Mouse (Mus musculus): ENCODE data around the gene Rcsd1. TPM values are rescaled to one million over a fixed set of nuclear protein-coding genes. Genes with fewer than 3 reads are reported as not detected.

Rcsd1 gene
- total and polyA plus RNA-seq, 2 experiments from 2014 or later: 7.6 to 8.0 TPM

DNA sequence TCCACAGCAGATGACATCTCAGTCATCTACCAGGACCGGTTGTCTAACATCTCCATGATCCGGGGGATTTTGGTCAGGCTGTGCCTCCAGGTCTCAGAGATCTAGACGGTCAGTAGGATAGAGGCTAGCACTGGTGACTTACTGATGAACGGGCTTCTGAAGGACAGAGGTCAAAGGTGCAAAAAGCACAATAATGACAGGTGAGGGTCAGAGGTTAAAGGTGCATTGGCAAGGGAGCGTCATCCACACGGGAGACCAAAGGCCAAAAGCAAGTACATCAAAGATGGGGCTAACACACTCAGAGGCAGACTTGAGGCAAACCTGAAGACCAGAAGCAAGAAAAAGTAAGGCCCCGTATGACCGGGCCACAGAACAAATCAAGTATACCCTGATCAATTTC lies 73.3 kb downstream of the Rcsd1 start:
- Histone ChIP-seq H3K9ac (replicated peaks; ENCODE audit: low read length, poor library complexity, severe bottlenecking) (no peak overlapping the region), H3K4me2 (ENCODE audit: low read depth, low read length, poor library complexity, severe bottlenecking) (no peak overlapping the region), H3K4me1 (ENCODE audit: insufficient read depth, low read length) (0 out of 2 replicates have a peak, but pooled peaks cover 3% of the 10 kb centered on the region), H3K27me3 (ENCODE audit: insufficient read depth, low read length) (no peaks in the 10 kb centered on the region), H3K36me3 (ENCODE audit: insufficient read depth, low read length) (no peaks in the 10 kb centered on the region), H3K4me3 (ENCODE audit: low read depth, low read length) (no peak overlapping the region), H3K9me3 (ENCODE audit: low read length) (no peaks in the 10 kb centered on the region), H3K27ac (ENCODE audit: low read depth, low read length) (no peak overlapping the region)
- TF ChIP-seq CTCF (IDR thresholded peaks at IDR 0.05): no peak
- DNase-seq (ENCODE audit: low spot score) (no peak), ATAC-seq (ENCODE audit: low FRiP score) (no peak)
- WGBS: 84% methylated on average over 8 of the region's 8 CpGs

DNA sequence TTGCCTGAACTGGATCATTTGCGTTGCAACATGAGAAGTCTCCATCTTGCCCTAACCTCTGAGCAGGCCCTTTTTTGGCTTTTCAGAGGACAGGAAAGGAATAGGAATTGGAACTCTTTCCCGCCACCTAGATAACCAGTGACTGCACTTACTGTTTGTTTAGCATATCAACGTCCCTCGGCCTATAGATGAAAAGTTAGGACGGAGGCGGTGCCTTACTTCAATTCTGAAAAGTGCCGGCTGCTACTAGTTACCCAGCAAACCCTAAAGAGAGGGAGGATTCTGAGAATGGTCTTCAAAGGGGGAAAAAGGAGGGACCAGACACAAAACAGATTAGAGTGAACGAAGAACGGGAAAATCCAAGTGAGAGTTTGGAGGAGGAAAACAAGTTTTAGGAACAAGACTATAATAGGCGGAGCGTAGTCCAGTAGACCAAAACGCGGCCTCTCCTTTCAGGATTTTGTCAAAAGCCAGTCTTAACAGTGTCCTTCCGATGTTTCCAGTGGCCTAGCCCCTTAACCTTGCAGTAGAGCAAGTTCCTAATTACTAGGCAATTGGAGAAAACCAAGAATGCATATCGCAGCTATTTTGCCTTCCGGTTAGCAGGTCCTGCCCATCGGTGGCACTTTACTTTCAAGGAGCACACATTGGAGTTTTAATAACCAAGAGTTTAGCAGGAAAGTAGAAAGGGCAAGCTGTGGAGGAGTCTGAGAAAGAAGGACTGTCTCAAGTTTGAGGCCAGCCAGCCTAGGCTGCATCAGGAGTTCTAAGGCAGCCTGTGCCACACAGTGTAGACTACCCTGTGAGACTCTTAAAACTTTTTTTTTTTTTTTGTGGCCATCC lies 74.3 kb downstream of the Rcsd1 start:
- WGBS: 23% methylated on average over 17 of the region's 17 CpGs
- Histone ChIP-seq H3K36me3 (ENCODE audit: insufficient read depth, low read length) (no peaks in the 10 kb centered on the region), H3K4me2 (ENCODE audit: low read depth, low read length, poor library complexity, severe bottlenecking) (peak overlapping the region; percentile 70), H3K4me1 (ENCODE audit: insufficient read depth, low read length) (0 out of 2 replicates have a peak, but pooled peaks cover 3% of the 10 kb centered on the region), H3K4me3 (ENCODE audit: low read depth, low read length) (peak overlapping the region; percentile 91), H3K27me3 (ENCODE audit: insufficient read depth, low read length) (no peaks in the 10 kb centered on the region), H3K9me3 (ENCODE audit: low read length) (no peaks in the 10 kb centered on the region), H3K27ac (ENCODE audit: low read depth, low read length) (0 out of 2 replicates have a peak overlapping the region, but pooled peaks have one; percentile 94), H3K9ac (replicated peaks; ENCODE audit: low read length, poor library complexity, severe bottlenecking) (no peak overlapping the region)
- ATAC-seq (ENCODE audit: low FRiP score) (no peak), DNase-seq (ENCODE audit: low spot score) (no peak)
- no peak for TF ChIP-seq CTCF (IDR thresholded peaks at IDR 0.05)

DNA sequence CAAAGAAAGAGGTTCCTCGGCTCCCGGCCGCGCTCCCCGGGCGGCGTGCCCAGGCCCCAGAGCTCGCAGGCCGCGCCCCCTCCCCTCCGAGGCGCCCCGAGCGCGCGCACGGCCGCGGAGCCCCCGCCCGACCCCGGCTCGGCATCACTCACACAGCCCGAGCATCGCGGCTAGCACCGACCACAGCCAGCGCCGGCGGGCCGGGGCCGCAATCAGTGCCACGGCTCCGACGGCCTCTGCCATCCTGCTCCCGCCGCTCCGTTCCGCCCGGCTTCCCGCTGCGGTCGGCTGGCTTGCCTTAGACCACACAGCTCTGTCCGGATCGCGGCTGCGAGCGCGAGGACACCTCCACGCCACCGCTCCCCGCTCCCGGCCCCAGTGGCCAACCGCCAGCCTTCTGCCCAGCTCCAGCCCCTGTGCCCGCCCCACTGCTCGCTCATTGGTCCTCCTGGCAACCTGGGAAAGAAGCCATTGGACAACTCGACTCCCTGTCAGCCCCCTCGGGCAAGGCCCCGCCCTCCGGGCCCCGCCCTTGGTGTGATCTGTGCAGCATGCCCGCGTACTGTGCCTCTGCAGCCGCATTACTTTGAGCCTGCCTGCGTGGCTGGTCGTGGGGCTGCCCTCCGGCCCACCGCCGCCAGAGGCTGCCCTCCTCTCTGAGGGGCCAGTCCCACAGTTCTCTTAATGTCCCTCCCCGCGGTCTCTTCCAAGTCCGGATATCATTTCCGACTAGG lies 75.2 kb downstream of the Rcsd1 start, which contains the start of gene Mpzl1:
Mpzl1 (minus strand) TSS at position 388 of the 734 bp plus-strand sequence.
- peak; percentile 99 for ATAC-seq (ENCODE audit: low FRiP score)
- DNase-seq (ENCODE audit: low spot score): peak; percentile 98
- Histone ChIP-seq H3K27ac (ENCODE audit: low read depth, low read length) (peak within 1 kb of the TSS; percentile 94), H3K36me3 (ENCODE audit: insufficient read depth, low read length) (no peaks in the 10 kb centered on the region), H3K9ac (replicated peaks; ENCODE audit: low read length, poor library complexity, severe bottlenecking) (peak within 1 kb of the TSS; percentile 91), H3K4me3 (ENCODE audit: low read depth, low read length) (peak within 1 kb of the TSS; percentile 91), H3K4me1 (ENCODE audit: insufficient read depth, low read length) (0 out of 2 replicates have a peak, but pooled peaks cover 3% of the 10 kb centered on the region), H3K27me3 (ENCODE audit: insufficient read depth, low read length) (no peaks in the 10 kb centered on the region), H3K9me3 (ENCODE audit: low read length) (no peaks in the 10 kb centered on the region), H3K4me2 (ENCODE audit: low read depth, low read length, poor library complexity, severe bottlenecking) (peak within 1 kb of the TSS; percentile 70)
- WGBS: 1% methylated on average over 47 of the region's 73 CpGs
- peak; percentile 41 for TF ChIP-seq CTCF (IDR thresholded peaks at IDR 0.05)

DNA sequence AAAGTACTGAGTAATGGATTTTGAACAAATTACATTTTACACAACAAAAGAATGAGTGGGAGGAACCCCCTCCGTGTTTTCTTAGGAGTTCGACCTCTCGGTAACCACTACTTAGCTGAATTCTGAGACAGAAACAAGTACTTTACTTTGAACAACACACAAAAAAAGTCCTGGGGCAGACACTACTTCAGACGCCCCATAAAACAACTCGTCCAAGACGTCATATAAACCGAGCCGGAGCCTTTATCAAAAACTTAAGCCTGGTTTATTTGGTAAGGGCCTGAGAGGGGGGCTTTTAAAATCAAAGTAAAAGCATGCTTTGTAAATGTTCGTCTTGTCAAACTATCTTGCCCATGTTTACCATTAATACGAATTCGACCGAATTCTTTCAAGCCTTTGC lies 76.2 kb downstream of the Rcsd1 start:
- peak overlapping the region; percentile 91 for H3K4me3 ChIP-seq (ENCODE audit: low read depth, low read length)
- peak overlapping the region; percentile 70 for H3K4me2 ChIP-seq (ENCODE audit: low read depth, low read length, poor library complexity, severe bottlenecking)
- H3K9ac ChIP-seq (replicated peaks; ENCODE audit: low read length, poor library complexity, severe bottlenecking): peak overlapping the region; percentile 91
- peak overlapping the region; percentile 94; the same call in 1 of the 2 replicates for H3K27ac ChIP-seq (ENCODE audit: low read depth, low read length)
- H3K4me1 ChIP-seq (ENCODE audit: insufficient read depth, low read length): 0 out of 2 replicates have a peak, but pooled peaks cover 3% of the 10 kb centered on the region
- H3K9me3 ChIP-seq (ENCODE audit: low read length): no peaks in the 10 kb centered on the region
- no peaks in the 10 kb centered on the region for H3K36me3 ChIP-seq (ENCODE audit: insufficient read depth, low read length)
- 3% methylated on average over 12 of the region's 12 CpGs for WGBS
- ATAC-seq (ENCODE audit: low FRiP score) (no peak), DNase-seq (ENCODE audit: low spot score) (no peak)
- no peak for TF ChIP-seq CTCF (IDR thresholded peaks at IDR 0.05)
- no peaks in the 10 kb centered on the region for H3K27me3 ChIP-seq (ENCODE audit: insufficient read depth, low read length)

DNA sequence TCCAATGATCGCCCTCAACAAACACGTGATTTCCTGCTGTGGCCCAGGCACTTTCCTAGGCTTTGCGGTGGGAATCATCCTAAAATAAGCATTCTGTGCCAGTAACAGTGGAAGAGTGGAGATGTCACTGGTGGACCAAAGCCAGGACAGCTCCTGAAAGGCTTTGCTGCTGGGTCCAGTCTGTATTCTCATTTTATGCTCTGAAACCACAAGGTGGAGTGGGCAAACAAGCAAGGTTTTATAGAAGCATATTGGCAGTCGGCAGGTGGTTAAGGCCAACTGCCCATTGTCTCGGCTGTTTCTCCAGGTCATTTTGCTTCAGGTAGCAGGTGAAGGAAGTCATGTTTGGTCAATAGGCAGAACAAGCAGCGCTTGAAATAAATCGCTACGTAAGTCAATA lies 78.4 kb downstream of the Rcsd1 start:
- H3K9me3 ChIP-seq (ENCODE audit: low read length): no peaks in the 10 kb centered on the region
- no peak overlapping the region for H3K4me3 ChIP-seq (ENCODE audit: low read depth, low read length)
- no peak for DNase-seq (ENCODE audit: low spot score)
- 0 out of 2 replicates have a peak, but pooled peaks cover 3% of the 10 kb centered on the region for H3K4me1 ChIP-seq (ENCODE audit: insufficient read depth, low read length)
- no peak for ATAC-seq (ENCODE audit: low FRiP score)
- TF ChIP-seq CTCF (IDR thresholded peaks at IDR 0.05): peak; percentile 28; the same call in 1 of the 2 replicates
- H3K27me3 ChIP-seq (ENCODE audit: insufficient read depth, low read length): no peaks in the 10 kb centered on the region
- no peak overlapping the region for H3K4me2 ChIP-seq (ENCODE audit: low read depth, low read length, poor library complexity, severe bottlenecking)
- 79% methylated on average over 8 of the region's 8 CpGs for WGBS
- H3K27ac ChIP-seq (ENCODE audit: low read depth, low read length): no peak overlapping the region
- H3K9ac ChIP-seq (replicated peaks; ENCODE audit: low read length, poor library complexity, severe bottlenecking): no peak overlapping the region
- no peaks in the 10 kb centered on the region for H3K36me3 ChIP-seq (ENCODE audit: insufficient read depth, low read length)
